Mouse (Mus musculus) G1E (cell line): ENCODE measurements around the gene 1700061G19Rik. TPM values are rescaled to one million over a fixed set of nuclear protein-coding genes. Genes with fewer than 3 reads are reported as not detected.
A peak's percentile ranks its signal among the peaks of the same experiment; 100 is the strongest.

ENCODE experiments used
- ATAC-seq: 2 replicates; pipeline ENCODE4 v1.8.0; 2016; ENCODE audit warnings: mild to moderate bottlenecking; ENCODE audit not compliant: insufficient number of reproducible peaks, poor library complexity, low FRiP score, severe bottlenecking; ENCODE audit errors: extremely low read depth
- DNase-seq: peaks from one replicate; pipeline ENCODE4 v3.0.0; 2012; ENCODE audit warnings: low spot score
- H3K27me3 ChIP-seq: 2 replicates; pipeline ENCODE4 v1.6.1; 2012; ENCODE audit warnings: mild to moderate bottlenecking, low read length, inconsistent platforms; ENCODE audit not compliant: insufficient read depth
- H3K36me3 ChIP-seq: replicated peaks from 2 replicates; pipeline ENCODE3; 2012; ENCODE audit warnings: mild to moderate bottlenecking, inconsistent platforms
- H3K4me1 ChIP-seq: 2 replicates; pipeline ENCODE4 v1.6.1; 2012; ENCODE audit warnings: low read depth, low read length, inconsistent platforms, mixed read lengths; ENCODE audit not compliant: insufficient read depth
- H3K4me3 ChIP-seq: 2 replicates; pipeline ENCODE4 v1.5.1; 2012; ENCODE audit warnings: low read depth, mild to moderate bottlenecking, inconsistent platforms, low read length, moderate library complexity, mixed read lengths
- H3K9me3 ChIP-seq: replicated peaks from 2 replicates; pipeline ENCODE4 v1.6.1; 2012; ENCODE audit warnings: inconsistent platforms
- CTCF ChIP-seq: IDR thresholded peaks from 2 replicates; pipeline ENCODE4 v1.5.1; 2012; ENCODE audit warnings: low read depth, low read length, inconsistent platforms, mixed read lengths
- GATA1 ChIP-seq: IDR thresholded peaks from 2 replicates; pipeline ENCODE4 v1.6.1; 2012; ENCODE audit warnings: borderline replicate concordance, low read length, inconsistent platforms, mixed read lengths
- GATA2 ChIP-seq: IDR thresholded peaks from 2 replicates; pipeline ENCODE4 v1.6.1; 2012; ENCODE audit warnings: low read depth, low read length, inconsistent platforms, borderline replicate concordance
- POLR2AphosphoS5 ChIP-seq: IDR thresholded peaks from 2 replicates; pipeline ENCODE4 v1.6.1; 2012; ENCODE audit warnings: low read depth, low read length, inconsistent platforms; ENCODE audit not compliant: insufficient replicate concordance
- TAL1 ChIP-seq: conservative IDR thresholded peaks from 2 replicates; pipeline ENCODE4 v1.6.1; 2012; ENCODE audit warnings: low read depth, low read length, inconsistent platforms, mixed read lengths
- polyA plus RNA-seq: library from polyadenylated mRNA; stranded (reverse); fragments of >175 nt; gene quantifications from 2 replicates; pipeline ENCODE4 v1.2.3, GENCODE M21; 2012
- total RNA-seq, 2 experiments: library from RNA; stranded (forward) in 1 of 2; stranded (reverse) in 1 of 2; fragments of 200-1000 nt in 1 of 2; fragments of >200 nt in 1 of 2; fragmentation: Nextera tagmentation in 1 of 2; gene quantifications; 2 replicates each; pipeline ENCODE4 v1.2.3; 2014 to 2017

1700061G19Rik gene
- total and polyA plus RNA-seq, 3 experiments, result 0.22 TPM; not detected in 2

GRCm38 (mm10) chr17:56895368-56895918, 20.2 kb downstream of the 1700061G19Rik start:
- Histone ChIP-seq H3K4me1 (no peaks in the 10 kb centered on the region), H3K9me3 (no peaks in the 10 kb centered on the region), H3K27me3 (no peaks in the 10 kb centered on the region; the same call in 1 of the 2 replicates), H3K4me3 (no peak overlapping the region), H3K36me3 (peaks cover 95% of the 10 kb centered on the region)
- DNase-seq (no peak), ATAC-seq (no peak)
- no peak for TF ChIP-seq GATA2
- TF ChIP-seq POLR2AphosphoS5, result no peak
- no peak for TF ChIP-seq GATA1
- no peak for TF ChIP-seq CTCF
- TF ChIP-seq TAL1, result no peak

DNA sequence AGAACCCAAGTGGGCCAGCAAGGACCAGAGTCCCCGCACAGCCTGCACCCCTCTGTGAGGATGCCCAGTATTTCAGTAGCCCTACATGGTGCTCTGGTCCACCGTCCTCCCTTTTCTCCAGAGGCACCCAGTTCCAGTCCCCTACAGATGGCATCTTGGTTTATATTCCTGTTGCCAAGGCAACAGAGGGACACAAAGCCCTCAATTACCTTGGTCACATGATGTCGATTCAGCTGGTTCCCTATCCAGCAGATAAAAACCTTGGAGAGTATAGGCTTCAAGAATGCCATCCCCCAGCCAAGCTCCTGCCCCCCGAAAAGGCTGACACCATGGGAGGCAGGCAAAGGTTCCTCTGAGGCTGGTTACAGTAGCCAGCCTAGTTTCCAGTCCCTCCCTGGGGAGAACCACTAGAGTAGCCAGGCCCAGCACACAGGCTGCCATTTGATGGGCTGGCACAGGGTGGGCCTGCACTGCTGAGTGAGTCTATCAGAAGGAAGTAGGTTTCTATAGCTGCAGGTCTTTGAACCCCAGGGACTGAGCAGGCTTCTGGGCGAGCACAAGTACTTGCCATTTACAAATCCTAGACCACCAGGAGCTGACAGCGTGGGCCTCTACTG, 21.3 kb downstream of the 1700061G19Rik start:
- H3K4me3 ChIP-seq, result no peak overlapping the region
- H3K9me3 ChIP-seq, result no peaks in the 10 kb centered on the region
- DNase-seq (no peak), ATAC-seq (no peak)
- TF ChIP-seq GATA2, result no peak
- TF ChIP-seq GATA1, result no peak
- TF ChIP-seq CTCF, result no peak
- TF ChIP-seq TAL1, result no peak
- no peak for TF ChIP-seq POLR2AphosphoS5
- H3K4me1 ChIP-seq, result no peaks in the 10 kb centered on the region
- no peaks in the 10 kb centered on the region; the same call in 1 of the 2 replicates for H3K27me3 ChIP-seq
- H3K36me3 ChIP-seq, result peaks cover 100% of the 10 kb centered on the region

DNA sequence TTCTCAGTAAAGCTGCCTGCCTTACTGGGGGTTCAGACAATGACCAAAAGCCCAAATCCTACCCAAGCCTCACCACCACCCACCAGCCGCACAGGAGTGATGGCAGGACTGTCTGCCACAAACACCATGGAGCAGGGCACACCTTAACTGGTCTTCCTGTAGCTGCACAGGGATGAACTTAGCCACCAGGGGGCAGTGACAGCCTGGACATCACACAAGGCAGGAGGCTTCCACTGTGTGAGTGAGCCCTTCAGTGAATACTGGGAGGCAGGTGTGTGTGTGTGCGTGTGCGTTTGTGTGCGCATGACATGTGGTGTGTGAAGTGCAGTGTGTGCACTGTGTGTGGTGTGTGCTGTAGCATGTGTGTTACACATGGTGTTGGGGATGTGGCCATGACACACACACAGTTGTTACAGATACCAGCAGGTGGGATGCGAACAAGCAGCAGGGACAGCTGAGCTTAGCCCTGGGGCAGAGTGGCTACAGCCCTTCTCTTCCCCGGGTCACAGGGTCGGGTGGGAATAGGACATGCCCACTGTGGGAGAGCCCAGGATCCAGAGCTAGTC, 22.4 kb downstream of the 1700061G19Rik start:
- H3K4me3 ChIP-seq, result no peak overlapping the region
- ATAC-seq (peak; percentile 82), DNase-seq (peak; percentile 55)
- no peak for TF ChIP-seq TAL1
- TF ChIP-seq CTCF, result peak; percentile 69
- no peak for TF ChIP-seq GATA1
- no peak for TF ChIP-seq GATA2
- TF ChIP-seq POLR2AphosphoS5, result no peak; the same call in 1 of the 2 replicates
- H3K36me3 ChIP-seq, result peaks cover 100% of the 10 kb centered on the region
- H3K27me3 ChIP-seq, result no peaks in the 10 kb centered on the region; the same call in 1 of the 2 replicates
- no peaks in the 10 kb centered on the region for H3K4me1 ChIP-seq
- H3K9me3 ChIP-seq, result no peaks in the 10 kb centered on the region

DNA sequence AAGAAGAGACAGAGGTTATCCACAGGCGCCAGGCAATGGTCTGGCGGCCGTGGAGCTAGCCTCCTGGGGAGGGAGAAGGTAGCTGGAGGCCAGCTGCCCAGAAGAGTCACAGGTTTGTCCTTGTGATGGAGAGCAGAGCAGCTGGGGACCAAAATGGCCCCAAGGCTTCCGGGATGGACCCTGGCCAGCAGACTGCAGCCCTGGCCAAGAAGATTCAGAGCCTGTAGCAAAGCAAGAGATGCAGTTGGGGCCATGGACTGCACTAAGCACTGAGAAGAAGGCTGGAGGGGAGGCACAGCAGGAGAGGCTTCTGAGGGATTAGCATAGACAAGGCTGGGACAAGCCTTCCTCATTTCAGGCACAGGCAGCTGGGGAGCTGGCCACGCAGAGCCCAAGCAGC, 27.4 kb downstream of the 1700061G19Rik start:
- H3K27me3 ChIP-seq, result no peaks in the 10 kb centered on the region; the same call in 1 of the 2 replicates
- H3K36me3 ChIP-seq, result peaks cover 96% of the 10 kb centered on the region
- H3K4me3 ChIP-seq, result no peak overlapping the region
- H3K9me3 ChIP-seq, result no peaks in the 10 kb centered on the region
- ATAC-seq (no peak), DNase-seq (no peak)
- peaks cover 20% of the 10 kb centered on the region for H3K4me1 ChIP-seq
- TF ChIP-seq POLR2AphosphoS5 (no peak), CTCF (no peak), GATA2 (no peak), GATA1 (no peak), TAL1 (no peak)

- H3K36me3 ChIP-seq, result peaks cover 91% of the 10 kb centered on the region
These were observed 30.9 kb downstream of the 1700061G19Rik start for GRCm38 (mm10) chr17:56906166-56906565.

GRCm38 (mm10) chr17:56907096-56907495, 31.8 kb downstream of the 1700061G19Rik start:
- H3K4me3 ChIP-seq, result no peak overlapping the region
- ATAC-seq (no peak; the same call in 1 of the 2 replicates), DNase-seq (no peak)
- TF ChIP-seq GATA1 (no peak), CTCF (no peak), GATA2 (no peak), POLR2AphosphoS5 (no peak), TAL1 (no peak)
- no peaks in the 10 kb centered on the region for H3K9me3 ChIP-seq
- peaks cover 20% of the 10 kb centered on the region for H3K4me1 ChIP-seq
- H3K36me3 ChIP-seq, result peaks cover 91% of the 10 kb centered on the region
- no peaks in the 10 kb centered on the region for H3K27me3 ChIP-seq

More at GRCm38 (mm10) chr17:56906166-56906565, 30.9 kb downstream of the 1700061G19Rik start:
- Histone ChIP-seq H3K4me3 (no peak overlapping the region), H3K27me3 (no peaks in the 10 kb centered on the region), H3K9me3 (no peaks in the 10 kb centered on the region), H3K4me1 (peaks cover 20% of the 10 kb centered on the region)
- TF ChIP-seq CTCF (no peak), GATA2 (no peak), TAL1 (no peak), POLR2AphosphoS5 (no peak), GATA1 (no peak)
- ATAC-seq, result no peak
- no peak for DNase-seq
